Mouse (Mus musculus) adrenal gland (tissue): ENCODE data around the gene 1810009A15Rik.
"Not testable (repeated sequence)": the region's sequence is repeated elsewhere in the genome, so short reads cannot be mapped to it uniquely, and the experiment has no call there.

Experiments used
- intact Hi-C: fragments of 180-260 bp; cut with DNase I; formaldehyde crosslinking; loops from one replicate; pipeline ENCODE4 v1.15.1; 2025
- long read RNA-seq, 2 experiments: library from polyadenylated mRNA; unstranded; transcript quantifications; one replicate each; pipeline ENCODE4 v2.0.0; 2020; ENCODE audit warnings: borderline replicate concordance in 1 of 2; ENCODE audit not compliant: insufficient replicate concordance in 1 of 2

1810009A15Rik gene
- long read RNA-seq, experiment 1, transcript 1810009A15Rik-202 (5 exons, 500 nt): minor isoform, 6 of 85 reads
- long read RNA-seq, experiment 1, transcript 1810009A15Rik-201 (4 exons, 806 nt): major isoform, 73 of 85 reads
- long read RNA-seq, experiment 1, partial matches to known transcripts: 3 of 85 reads
- long read RNA-seq, experiment 1, other reads (novel, unspliced or antisense): 2 of 85 reads
- long read RNA-seq, experiment 2, transcript 1810009A15Rik-202 (5 exons, 500 nt): minor isoform, 5 of 118 reads
- long read RNA-seq, experiment 2, transcript 1810009A15Rik-203 (3 exons, 784 nt): minor isoform, 5 of 118 reads
- long read RNA-seq, experiment 2, transcript 1810009A15Rik-201 (4 exons, 806 nt): major isoform, 101 of 118 reads
- long read RNA-seq, experiment 2, partial matches to known transcripts: 0 of 118 reads
- long read RNA-seq, experiment 2, other reads (novel, unspliced or antisense): 6 of 118 reads

DNA sequence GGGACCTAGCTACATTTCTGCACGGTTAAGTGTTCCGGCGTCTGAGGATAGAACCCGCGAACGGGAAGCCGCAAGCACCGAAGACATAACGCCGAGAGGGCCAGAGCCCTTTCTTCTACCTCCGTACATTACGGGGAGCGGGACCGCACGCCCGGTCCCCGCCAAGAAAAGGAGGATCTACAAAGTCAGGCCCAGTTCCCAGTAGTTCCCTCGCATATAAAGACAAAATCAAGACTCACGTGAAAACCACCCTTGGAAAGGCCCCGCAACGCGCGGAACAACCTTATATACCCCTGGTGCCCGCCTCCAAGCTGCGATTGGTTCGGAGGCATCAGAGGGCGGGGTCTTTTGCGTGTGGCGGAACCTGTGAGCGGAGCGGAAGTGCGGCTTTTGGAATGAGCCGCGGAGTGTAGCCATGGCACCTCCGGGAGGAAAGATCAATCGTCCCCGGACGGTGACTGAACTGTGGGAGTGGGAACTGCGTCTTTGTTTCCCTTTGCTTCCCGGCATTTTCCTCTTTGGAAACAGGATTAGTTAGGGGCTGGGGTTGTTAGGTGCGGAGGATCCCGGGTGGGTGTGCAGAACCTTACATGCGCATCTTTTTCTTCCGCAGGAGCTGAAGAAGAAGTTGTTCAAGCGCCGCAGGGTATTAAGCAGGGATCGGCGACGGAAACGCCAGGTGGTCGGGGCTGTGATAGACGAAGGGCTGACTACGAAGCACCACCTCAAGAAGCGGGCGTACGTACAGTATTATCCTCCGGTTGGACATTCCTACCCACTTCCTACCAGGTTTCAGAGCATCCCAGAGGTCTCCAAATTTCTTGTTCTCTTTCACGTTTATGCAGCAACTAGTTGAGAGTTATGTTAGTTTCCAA, at the start of gene 1810009A15Rik, which contains the start of gene Gm49416:
Gene 1810009A15Rik, plus strand, starts transcription at position 343 of the 875 bp plus-strand sequence.
Gene Gm49416, plus strand, starts transcription at position 416 of the 875 bp plus-strand sequence.
- intact Hi-C loops: no loop called here

- intact Hi-C loops: no loop called here
These were observed 49.3 kb upstream of the 1810009A15Rik start, which contains the start of gene Gng3 for GRCm38 (mm10) chr19:8839103-8839907. Gene Gng3 (minus strand): TSS chr19:8839194.

DNA sequence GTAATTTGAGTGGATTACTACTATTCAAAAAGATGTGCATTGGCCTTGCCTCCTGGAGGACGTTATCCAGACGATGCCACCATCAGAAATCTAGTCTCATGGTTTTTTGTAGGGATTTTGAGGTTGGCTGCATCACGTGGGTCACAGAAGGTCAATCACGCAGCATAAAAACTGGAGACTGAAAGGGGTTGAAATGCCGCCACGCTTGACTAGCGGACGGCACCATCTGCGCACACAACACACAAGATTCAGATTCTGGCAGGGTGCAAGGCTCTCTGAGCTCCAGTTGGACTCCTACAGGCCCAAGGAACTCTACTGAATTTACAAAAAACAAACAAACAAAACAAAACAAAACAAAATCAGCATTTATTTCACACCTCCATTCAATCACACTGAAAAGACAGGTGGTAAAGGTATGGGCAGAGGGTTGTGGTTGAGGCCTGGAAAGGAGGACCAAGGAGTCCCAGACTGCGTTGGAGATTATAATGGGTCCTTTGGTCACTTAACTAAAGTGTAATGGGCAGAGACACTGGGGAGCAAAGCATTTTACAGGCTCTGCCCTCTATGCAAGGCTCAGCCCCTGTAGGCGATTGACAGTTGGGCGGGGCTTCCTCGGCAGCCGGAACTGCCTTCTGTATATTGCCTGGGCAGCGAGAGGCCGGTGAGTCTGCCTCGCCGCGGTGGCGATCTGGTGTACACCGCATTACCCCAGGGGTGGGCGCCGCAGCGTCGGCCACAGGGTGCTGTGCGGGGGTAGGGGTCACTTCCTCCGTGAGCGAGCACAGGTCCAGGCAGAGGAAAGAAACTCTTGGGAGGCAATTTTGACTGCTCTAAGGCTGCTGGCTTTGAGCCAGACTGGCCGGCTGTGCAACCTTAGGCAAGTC, 48.5 kb upstream of the 1810009A15Rik start:
- intact Hi-C loops: no loop called here

- intact Hi-C loops: no loop called here
These were observed 47.6 kb upstream of the 1810009A15Rik start for GRCm38 (mm10) chr19:8841012-8841411.

GRCm38 (mm10) chr19:8842961-8843360, 45.7 kb upstream of the 1810009A15Rik start:
- intact Hi-C loops: no loop called here

DNA sequence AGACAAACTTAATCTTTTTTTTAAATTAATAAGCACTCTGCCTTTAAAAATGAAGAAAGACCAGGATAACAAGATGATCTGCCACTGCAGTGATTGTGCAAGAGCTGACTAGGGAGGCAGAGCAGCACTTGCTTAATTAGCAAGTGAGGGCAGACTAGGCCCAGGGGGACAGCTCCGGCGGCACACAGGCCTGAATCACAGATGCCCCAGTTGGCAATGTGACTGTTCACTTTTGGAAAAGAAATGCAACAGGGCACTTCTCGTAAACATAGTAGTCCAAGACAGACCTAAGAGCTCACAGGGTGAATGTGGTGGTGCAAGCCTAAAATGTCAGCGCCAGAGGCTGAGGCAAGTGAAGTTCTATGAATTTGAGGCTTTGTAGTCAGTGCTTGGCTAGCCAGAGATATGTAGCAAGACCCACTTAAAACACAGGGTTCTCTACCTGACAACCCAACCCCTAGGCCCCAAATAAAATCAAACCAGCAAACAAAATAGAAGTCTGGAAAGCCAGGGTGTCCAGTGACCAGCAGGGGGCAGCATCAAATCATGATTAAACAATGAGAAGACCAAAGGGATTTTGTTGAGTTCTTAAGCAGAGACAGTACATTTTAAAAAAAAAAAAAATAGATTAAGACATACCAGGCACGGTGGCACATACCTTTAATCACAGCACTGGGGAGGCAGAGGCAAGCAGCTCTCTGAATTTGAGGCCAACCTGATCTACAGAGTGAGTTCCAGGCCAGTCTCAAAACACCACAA, 44.1 kb upstream of the 1810009A15Rik start:
- intact Hi-C loops: no loop called here

DNA sequence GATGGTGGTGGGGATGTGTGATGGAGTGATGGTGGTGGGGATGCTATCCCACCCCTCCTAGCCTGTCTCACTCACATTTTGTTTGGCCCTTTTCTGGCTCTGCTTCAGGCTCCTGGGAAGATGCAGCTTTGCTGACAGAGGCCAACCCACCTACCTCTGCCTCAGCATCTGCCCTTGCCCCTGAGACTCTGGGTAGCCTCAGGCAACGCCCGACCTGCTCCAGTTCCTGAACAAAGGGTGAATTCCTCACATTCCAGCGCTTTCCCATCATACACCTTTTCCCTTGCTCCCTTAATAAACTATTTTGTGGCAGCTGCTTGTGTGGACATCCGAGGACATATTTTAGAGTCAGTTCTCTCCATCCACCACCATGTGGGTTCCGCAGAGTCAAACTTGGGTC, 40.3 kb upstream of the 1810009A15Rik start:
- intact Hi-C loops: no loop called here

DNA sequence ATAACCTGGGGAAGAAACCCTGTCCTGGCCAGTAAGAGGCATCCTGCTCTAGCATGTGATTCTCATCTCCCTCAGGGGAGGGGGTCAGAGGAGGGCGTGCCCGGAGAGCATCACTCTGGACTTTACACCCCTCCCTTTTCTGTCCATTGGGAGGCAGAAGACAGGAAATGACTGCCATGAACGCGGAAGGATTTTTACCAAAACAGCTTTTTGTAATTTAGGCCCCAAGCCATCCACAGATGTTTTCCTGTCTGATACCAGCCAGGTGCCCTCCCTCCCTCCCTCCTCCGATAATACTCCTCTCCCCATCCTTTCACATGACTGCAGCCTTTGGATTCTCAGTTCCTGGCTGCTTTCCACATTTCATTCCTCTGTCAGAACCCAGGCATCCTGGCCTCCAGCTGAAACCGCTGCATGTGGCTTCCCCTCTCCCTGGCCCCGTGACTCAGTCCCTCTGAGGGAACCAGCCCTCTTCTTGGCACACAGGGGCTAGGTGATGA, 38.2 kb upstream of the 1810009A15Rik start, which contains the start of gene Lrrn4cl:
Gene Lrrn4cl, plus strand, starts transcription at position 367 of the 500 bp plus-strand sequence.
- intact Hi-C loops: no loop called here

GRCm38 (mm10) chr19:8851639-8852038, 37.0 kb upstream of the 1810009A15Rik start:
- intact Hi-C loops: no loop called here

DNA sequence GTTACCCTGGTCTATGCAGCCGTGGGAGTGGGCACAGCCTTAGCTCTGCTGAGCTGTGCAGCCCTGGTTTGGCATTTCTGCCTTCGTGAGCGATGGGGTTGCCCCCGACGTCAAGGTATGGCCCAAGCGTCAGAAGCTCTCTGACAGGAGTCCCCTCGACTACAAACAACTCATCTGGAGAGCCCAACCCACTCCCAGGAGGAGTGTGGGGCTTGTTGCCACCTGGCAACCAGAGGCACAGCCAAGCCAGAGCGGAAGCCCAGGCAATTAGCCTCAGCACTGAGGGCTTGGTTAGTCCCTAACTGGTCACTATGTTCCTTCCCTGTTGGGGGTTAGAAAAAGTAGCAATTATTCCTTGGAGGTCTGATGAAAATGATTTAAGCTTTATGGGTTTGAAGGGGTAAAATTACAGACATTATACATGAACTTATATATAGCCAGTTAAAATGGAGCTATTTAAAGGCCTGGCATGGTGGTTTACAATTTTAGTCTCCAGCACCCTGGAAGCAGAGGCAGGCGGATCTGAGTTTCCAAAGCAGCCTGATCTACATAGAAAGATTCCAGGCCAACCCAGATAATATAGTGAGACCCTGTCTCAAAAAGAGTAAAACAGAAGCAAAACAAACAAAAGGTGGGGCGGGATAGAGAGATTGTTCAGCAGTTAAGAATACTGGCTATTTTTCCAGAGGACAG, 36.3 kb upstream of the 1810009A15Rik start:
- intact Hi-C loops: no loop called here

- intact Hi-C loops: no loop called here
These were observed 35.5 kb upstream of the 1810009A15Rik start for GRCm38 (mm10) chr19:8853117-8853516.

DNA sequence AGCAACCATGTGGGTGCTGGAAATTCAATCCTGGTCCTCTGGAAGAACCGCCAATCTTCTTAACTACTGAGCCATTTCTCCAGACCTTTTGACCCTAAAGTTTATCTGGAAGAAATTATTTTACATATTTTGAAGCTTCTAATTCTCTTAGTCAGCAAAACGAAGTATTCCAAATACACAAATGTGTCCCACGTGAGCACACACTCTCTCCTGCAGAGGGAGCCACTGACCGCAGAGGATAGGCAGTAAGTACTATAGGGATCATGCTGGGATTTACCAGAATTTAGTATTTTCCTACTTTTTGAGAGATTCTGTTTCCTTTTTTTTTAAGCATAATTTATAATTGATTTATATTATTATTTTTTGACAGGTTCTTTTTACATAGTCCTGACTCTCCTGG, 31.0 kb upstream of the 1810009A15Rik start:
- intact Hi-C loops: loop anchor here (5.0 kb wide), 2 partner anchors 225 to 250 kb away; no protein-coding TSS in a partner anchor

DNA sequence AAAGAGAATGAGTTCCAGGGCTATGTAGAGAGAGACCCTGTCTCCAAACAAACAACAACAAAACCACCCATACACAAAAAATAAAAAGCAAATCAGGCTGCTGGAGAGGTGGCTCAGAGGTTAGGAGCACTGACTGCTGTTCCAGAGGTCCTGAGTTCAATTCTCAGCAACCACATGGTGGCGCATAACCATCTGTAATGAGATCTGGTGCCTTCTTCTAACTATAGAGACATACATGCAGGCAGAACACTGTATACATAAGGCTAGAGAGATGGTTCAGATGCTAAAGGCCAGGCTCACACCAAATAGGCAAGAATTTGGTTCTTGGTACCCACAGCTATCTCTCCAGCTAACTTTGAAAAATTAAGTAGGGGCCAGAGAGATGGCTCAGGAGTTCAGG, 29.6 kb upstream of the 1810009A15Rik start:
- intact Hi-C loops: loop anchor here (5.0 kb wide), 2 partner anchors 223 to 248 kb away; no protein-coding TSS in a partner anchor

DNA sequence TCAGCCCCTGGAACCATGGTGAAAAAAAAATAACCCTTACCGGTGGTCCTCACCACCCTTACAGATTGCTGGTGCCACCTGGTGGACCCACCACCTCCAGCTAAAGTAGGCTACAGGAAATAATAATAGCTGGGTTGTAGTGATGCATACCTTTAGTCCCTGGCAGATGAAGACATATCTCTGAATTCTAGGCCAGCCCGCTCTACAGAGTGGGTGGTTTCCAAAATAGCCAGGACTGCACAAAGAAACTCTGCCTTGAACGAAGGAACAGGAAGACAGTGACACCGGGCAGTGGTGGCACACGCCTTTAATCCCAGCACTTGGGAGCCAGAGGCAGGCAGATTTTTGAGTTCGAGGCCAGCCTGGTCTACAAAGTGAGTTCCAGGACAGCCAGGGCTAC, 24.4 kb upstream of the 1810009A15Rik start:
- intact Hi-C loops: loop anchor here (5.0 kb wide), 1 partner anchor 43 kb away; no protein-coding TSS in a partner anchor

DNA sequence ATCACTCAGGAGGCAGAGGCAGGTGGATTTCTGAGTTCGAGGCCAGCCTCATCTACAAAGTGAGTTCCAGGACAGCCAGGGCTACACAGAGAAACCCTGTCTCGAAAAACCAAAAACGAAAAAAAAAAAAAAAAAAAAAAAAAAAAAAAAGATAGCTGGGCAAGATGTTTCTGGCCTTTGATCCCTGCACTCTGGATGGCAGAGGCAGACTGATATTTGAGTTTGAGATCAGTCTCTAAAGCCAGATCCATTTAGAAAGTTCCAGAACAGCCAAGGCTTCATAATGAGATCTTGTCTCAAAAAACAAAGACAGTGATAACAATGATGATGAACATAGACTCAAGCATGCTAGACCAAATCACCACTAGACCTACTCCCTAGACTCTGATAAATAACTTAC, 18.3 kb upstream of the 1810009A15Rik start:
- intact Hi-C loops: not testable (repeated sequence)

- intact Hi-C loops: no loop called here
These were observed 17.8 kb upstream of the 1810009A15Rik start for GRCm38 (mm10) chr19:8870838-8871237.

DNA sequence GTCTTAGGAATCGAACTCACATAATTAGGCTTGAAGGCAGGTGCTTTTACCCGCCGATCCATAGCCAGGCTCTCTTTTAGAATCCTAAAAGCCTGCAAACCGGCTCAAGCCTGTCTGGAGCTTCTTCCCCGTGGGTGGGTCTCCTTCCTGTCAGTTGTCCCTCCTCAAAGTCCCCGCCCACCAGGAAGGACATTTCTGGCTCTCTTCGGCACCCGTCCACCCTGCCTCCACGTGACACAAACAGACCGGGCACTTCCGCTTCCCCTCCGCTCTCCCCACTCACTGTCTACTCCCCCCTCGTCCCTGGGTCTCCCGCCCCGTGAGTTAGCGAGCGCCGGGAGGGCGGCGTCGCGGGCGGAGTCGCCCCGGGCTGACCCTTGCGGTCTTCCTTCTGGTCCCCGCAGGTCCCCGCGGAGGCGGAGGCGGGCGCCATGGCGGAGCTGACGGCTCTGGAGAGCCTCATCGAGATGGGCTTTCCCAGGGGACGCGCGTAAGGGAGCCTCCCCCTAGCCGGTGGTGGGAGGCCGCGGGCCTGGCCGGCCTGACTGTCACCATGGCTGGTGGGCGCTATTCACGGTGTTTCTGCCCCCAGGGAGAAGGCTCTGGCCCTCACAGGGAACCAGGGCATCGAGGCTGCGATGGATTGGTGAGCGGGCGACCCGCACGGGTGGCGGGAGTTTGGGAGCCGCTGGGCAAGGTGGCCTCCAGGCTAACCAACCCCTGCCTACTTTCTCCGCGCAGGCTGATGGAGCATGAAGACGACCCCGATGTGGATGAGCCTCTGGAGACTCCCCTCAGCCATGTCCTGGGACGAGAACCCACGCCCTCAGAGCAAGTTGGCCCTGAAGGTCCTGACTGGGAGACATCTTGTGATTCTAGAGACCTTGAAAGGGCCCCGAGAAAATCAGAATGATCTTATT, 17.1 kb upstream of the 1810009A15Rik start, which contains the start of gene Ubxn1:
Gene Ubxn1, plus strand, starts transcription at position 230 of the 920 bp plus-strand sequence.
- intact Hi-C loops: no loop called here
